Mouse (Mus musculus) ES-CJ7 (cell line): ENCODE data around the gene Smyd1.

Experiments
- DNase-seq: peaks from one replicate; pipeline ENCODE4 v3.0.0; 2011; ENCODE audit warnings: low read depth, low spot score

The Smyd1 gene

GRCm38 (mm10) chr6:71260051-71260640 lies 61.9 kb downstream of the Smyd1 start:
- DNase-seq: no peak

- DNase-seq: no peak
Observed at GRCm38 (mm10) chr6:71259166-71259565, 62.9 kb downstream of the Smyd1 start.

- no peak for DNase-seq
Observed at GRCm38 (mm10) chr6:71258562-71258961, 63.5 kb downstream of the Smyd1 start.

GRCm38 (mm10) chr6:71257375-71257774 lies 64.7 kb downstream of the Smyd1 start:
- DNase-seq: no peak

- no peak for DNase-seq
Observed at GRCm38 (mm10) chr6:71256166-71256565, 65.9 kb downstream of the Smyd1 start.

GRCm38 (mm10) chr6:71254456-71254855 lies 67.6 kb downstream of the Smyd1 start:
- no peak for DNase-seq

GRCm38 (mm10) chr6:71250951-71251350 lies 71.1 kb downstream of the Smyd1 start:
- no peak for DNase-seq

- no peak for DNase-seq
Observed at GRCm38 (mm10) chr6:71249615-71250014, 72.4 kb downstream of the Smyd1 start.

- DNase-seq: no peak
Observed at GRCm38 (mm10) chr6:71248420-71248819, 73.6 kb downstream of the Smyd1 start.

- no peak for DNase-seq
Observed at GRCm38 (mm10) chr6:71243258-71243657, 78.8 kb downstream of the Smyd1 start.

- DNase-seq: no peak
Observed at GRCm38 (mm10) chr6:71242811-71243210, 79.2 kb downstream of the Smyd1 start.

- no peak for DNase-seq
Observed at GRCm38 (mm10) chr6:71240831-71241230, 81.2 kb downstream of the Smyd1 start.

GRCm38 (mm10) chr6:71239069-71239750 lies 82.8 kb downstream of the Smyd1 start:
- no peak for DNase-seq

GRCm38 (mm10) chr6:71237031-71237431 lies 85.0 kb downstream of the Smyd1 start:
- no peak for DNase-seq

GRCm38 (mm10) chr6:71236506-71236905 lies 85.5 kb downstream of the Smyd1 start:
- DNase-seq: no peak

- DNase-seq: no peak
Observed at GRCm38 (mm10) chr6:71235944-71236343, 86.1 kb downstream of the Smyd1 start.

- DNase-seq: peak; percentile 36
Observed at GRCm38 (mm10) chr6:71235121-71235520, 86.9 kb downstream of the Smyd1 start.

GRCm38 (mm10) chr6:71227157-71227770 lies 94.8 kb downstream of the Smyd1 start:
- DNase-seq: peak; percentile 86

GRCm38 (mm10) chr6:71226544-71226943 lies 95.5 kb downstream of the Smyd1 start:
- DNase-seq: no peak

GRCm38 (mm10) chr6:71224184-71224943 lies 97.7 kb downstream of the Smyd1 start:
- DNase-seq: no peak

GRCm38 (mm10) chr6:71221501-71221900 lies 100.5 kb downstream of the Smyd1 start:
- peak; percentile 35 for DNase-seq

- DNase-seq: no peak
Observed at GRCm38 (mm10) chr6:71212471-71212870, 109.6 kb downstream of the Smyd1 start.
